Mouse (Mus musculus) lung, postnatal 36 days (tissue): Measurements from ENCODE around the gene Kcna7.

ENCODE experiments used
- DNase-seq: peaks from one replicate; pipeline ENCODE4 v3.0.0; 2022; ENCODE audit warnings: mixed read lengths

Kcna7 gene

GRCm38 (mm10) chr7:45426556-45426955 is 21.1 kb downstream of the Kcna7 start:
- no peak for DNase-seq

GRCm38 (mm10) chr7:45433835-45434202 is 28.4 kb downstream of the Kcna7 start:
- no peak for DNase-seq

- DNase-seq = peak; percentile 100
Measured at GRCm38 (mm10) chr7:45434203-45435015, 29.0 kb downstream of the Kcna7 start, which contains the start of gene Gys1. Gene Gys1, plus strand, starts transcription at chr7:45434844.

- DNase-seq = peak; percentile 54
Measured at GRCm38 (mm10) chr7:45435038-45435437, 29.6 kb downstream of the Kcna7 start.

GRCm38 (mm10) chr7:45436444-45436843 is 31.0 kb downstream of the Kcna7 start:
- no peak for DNase-seq

GRCm38 (mm10) chr7:45437046-45437445 is 31.6 kb downstream of the Kcna7 start:
- DNase-seq = no peak

GRCm38 (mm10) chr7:45437521-45438276 is 32.2 kb downstream of the Kcna7 start, which contains the start of gene Ruvbl2:
Gene Ruvbl2, minus strand, starts transcription at chr7:45438096.
- DNase-seq = peak; percentile 56

GRCm38 (mm10) chr7:45443526-45444420 is 38.3 kb downstream of the Kcna7 start:
- DNase-seq = no peak

- DNase-seq = no peak
Measured at GRCm38 (mm10) chr7:45446589-45446988, 41.1 kb downstream of the Kcna7 start.

GRCm38 (mm10) chr7:45447325-45447990 is 42.0 kb downstream of the Kcna7 start:
- DNase-seq = peak; percentile 57

GRCm38 (mm10) chr7:45449974-45450373 is 44.5 kb downstream of the Kcna7 start:
- DNase-seq = no peak

GRCm38 (mm10) chr7:45451344-45451982 is 46.0 kb downstream of the Kcna7 start:
- DNase-seq = peak; percentile 89

GRCm38 (mm10) chr7:45454971-45455370 is 49.5 kb downstream of the Kcna7 start:
- no peak for DNase-seq

GRCm38 (mm10) chr7:45455932-45456696 is 50.7 kb downstream of the Kcna7 start:
- peak; percentile 34 for DNase-seq

GRCm38 (mm10) chr7:45456721-45457203 is 51.3 kb downstream of the Kcna7 start:
- DNase-seq = no peak

GRCm38 (mm10) chr7:45457204-45458060 is 52.0 kb downstream of the Kcna7 start:
- peak; percentile 66 for DNase-seq

GRCm38 (mm10) chr7:45458748-45459563 is 53.5 kb downstream of the Kcna7 start:
- DNase-seq = peak; percentile 91
